Mouse (Mus musculus) olfactory bulb, adult 2 months (tissue): ENCODE measurements around the gene Entpd6.

ENCODE experiments used
- CTCF ChIP-seq: fragments of 200-500 bp; IDR thresholded peaks from 2 replicates; pipeline ENCODE4 v1.5.1; 2012; ENCODE audit warnings: low read depth, mild to moderate bottlenecking, low read length, moderate library complexity; ENCODE audit not compliant: insufficient read depth
- POLR2A ChIP-seq: fragments of 200-500 bp; IDR thresholded peaks from 2 replicates; pipeline ENCODE4 v1.6.1; 2012; ENCODE audit warnings: mild to moderate bottlenecking, low read depth, low read length, moderate library complexity; ENCODE audit not compliant: insufficient read depth

DNA sequence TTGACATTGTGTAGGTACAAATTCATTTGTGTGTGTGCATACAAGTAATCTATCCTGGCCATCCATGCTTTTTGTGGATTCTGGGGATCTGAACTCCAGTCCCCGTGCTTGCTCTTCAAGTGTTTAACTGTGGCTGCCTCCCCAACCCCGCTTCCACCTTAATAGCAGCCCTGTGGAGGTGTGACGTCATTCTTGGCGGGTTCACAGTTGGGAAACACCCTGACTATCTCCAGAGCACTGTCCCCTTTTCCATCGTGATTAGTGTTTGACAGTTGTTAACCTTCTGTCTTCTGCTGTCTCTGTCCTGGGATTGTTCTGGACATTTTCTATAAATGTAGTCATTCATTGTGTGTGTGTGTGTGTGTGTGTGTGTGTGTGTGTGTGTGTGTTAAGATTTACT, 61.8 kb downstream of the Entpd6 start:
- TF ChIP-seq CTCF: no peak
- no peak for TF ChIP-seq POLR2A
